Mouse (Mus musculus): Measurements from ENCODE around the gene Gm49322.
"Not testable (repeated sequence)": the region's sequence is repeated elsewhere in the genome, so short reads cannot be mapped to it uniquely, and the experiment has no call there.

Gene Gm49322

GRCm38 (mm10) chr10:80605721-80606120, at the start of gene Gm49322:
TSS of gene Gm49322 (plus strand) at chr10:80606021.
- not testable (repeated sequence) for DNase-seq

- DNase-seq: peak; percentile 83
Observed at GRCm38 (mm10) chr10:80557346-80557965, 48.4 kb upstream of the Gm49322 start.

GRCm38 (mm10) chr10:80559431-80559830, 46.4 kb upstream of the Gm49322 start:
- peak; percentile 40 for DNase-seq

GRCm38 (mm10) chr10:80560621-80561020, 45.2 kb upstream of the Gm49322 start:
- no peak for DNase-seq

- peak; percentile 95 for DNase-seq
Observed at GRCm38 (mm10) chr10:80561116-80561944, 44.5 kb upstream of the Gm49322 start, which contains the start of gene Rexo1. TSS of gene Rexo1 (minus strand) at chr10:80561560.

- DNase-seq: peak; percentile 91
Observed at GRCm38 (mm10) chr10:80566375-80567092, 39.3 kb upstream of the Gm49322 start.

GRCm38 (mm10) chr10:80568876-80569275, 36.9 kb upstream of the Gm49322 start:
- DNase-seq: no peak

GRCm38 (mm10) chr10:80569664-80570066, 36.2 kb upstream of the Gm49322 start:
- DNase-seq: no peak

GRCm38 (mm10) chr10:80570419-80570818, 35.4 kb upstream of the Gm49322 start:
- no peak for DNase-seq

- no peak for DNase-seq
Observed at GRCm38 (mm10) chr10:80570871-80571836, 34.7 kb upstream of the Gm49322 start.

GRCm38 (mm10) chr10:80572477-80572876, 33.3 kb upstream of the Gm49322 start:
- peak; percentile 39 for DNase-seq

- no peak for DNase-seq
Observed at GRCm38 (mm10) chr10:80573944-80574343, 31.9 kb upstream of the Gm49322 start.

- DNase-seq: peak; percentile 52
Observed at GRCm38 (mm10) chr10:80574896-80575295, 30.9 kb upstream of the Gm49322 start.

GRCm38 (mm10) chr10:80575925-80576324, 29.9 kb upstream of the Gm49322 start:
- DNase-seq: peak; percentile 42

GRCm38 (mm10) chr10:80576351-80577194, 29.2 kb upstream of the Gm49322 start:
- DNase-seq: peak; percentile 63

- peak; percentile 90 for DNase-seq
Observed at GRCm38 (mm10) chr10:80577195-80578130, 28.4 kb upstream of the Gm49322 start, which contains the start of gene Klf16. TSS of gene Klf16 (minus strand) at chr10:80577321.

GRCm38 (mm10) chr10:80578131-80578750, 27.6 kb upstream of the Gm49322 start:
- DNase-seq: peak; percentile 80

- peak; percentile 79 for DNase-seq
Observed at GRCm38 (mm10) chr10:80578911-80579310, 26.9 kb upstream of the Gm49322 start.

- DNase-seq: no peak
Observed at GRCm38 (mm10) chr10:80583047-80583446, 22.8 kb upstream of the Gm49322 start.

All from cerebellum, adult 9-10 months (tissue).